Mouse (Mus musculus) E14TG2a.4 (cell line): ENCODE measurements around the gene Zfp235.

Source experiments
- CTCF ChIP-seq: conservative IDR thresholded peaks from 2 replicates; pipeline ENCODE4 v1.5.1; 2014; ENCODE audit warnings: low read length
- NANOG ChIP-seq: IDR thresholded peaks from 2 replicates; pipeline ENCODE4 v1.6.1; 2014; ENCODE audit warnings: borderline replicate concordance, low read length, mixed read lengths
- POU5F1 ChIP-seq: IDR thresholded peaks from 2 replicates; pipeline ENCODE4 v1.6.1; 2014; ENCODE audit warnings: low read length, borderline replicate concordance

DNA sequence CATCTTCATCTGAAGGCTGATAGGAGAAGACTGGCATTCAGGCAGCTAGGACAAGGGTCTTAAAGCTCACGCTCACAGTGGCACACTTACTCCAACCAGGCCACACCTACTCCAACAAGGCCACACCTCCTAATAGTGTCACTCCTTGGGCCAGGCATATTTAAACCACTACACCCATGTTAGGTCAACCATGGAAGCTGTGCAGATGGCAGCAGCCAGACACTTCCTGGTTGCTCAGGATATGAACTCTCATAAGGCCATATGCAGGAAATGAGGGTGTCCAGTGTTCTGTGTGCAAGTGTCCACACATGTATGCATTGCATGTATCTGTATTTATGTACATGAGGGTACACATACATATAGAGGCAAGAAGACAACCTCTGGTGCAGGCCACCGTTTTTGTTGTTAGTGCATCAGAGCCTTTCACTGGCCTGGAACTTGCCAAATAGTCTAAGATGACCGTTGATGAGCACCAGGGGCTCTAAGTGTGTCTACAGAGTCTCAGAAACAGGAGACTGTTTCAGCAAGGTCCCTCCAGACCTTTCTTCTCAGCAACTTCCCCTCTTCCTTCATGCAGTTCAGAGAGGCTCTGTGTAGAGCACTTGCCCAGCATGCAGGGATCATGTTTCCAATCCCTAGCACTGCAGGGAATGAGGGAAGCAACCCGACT lies 55.1 kb downstream of the Zfp235 start:
- TF ChIP-seq CTCF: no peak
- no peak for TF ChIP-seq NANOG
- no peak for TF ChIP-seq POU5F1
